Mouse (Mus musculus) megakaryocyte, embryonic 14.5 days (primary cell): ENCODE data around the gene Cog5.

Source experiments
- FLI1 ChIP-seq: IDR thresholded peaks from 2 replicates; pipeline ENCODE4 v1.6.1; 2012; ENCODE audit warnings: low read length, inconsistent platforms, mixed read lengths
- GATA1 ChIP-seq: IDR thresholded peaks from 3 replicates; pipeline ENCODE4 v1.6.1; 2012; ENCODE audit warnings: mixed read lengths, low read length, inconsistent platforms, borderline replicate concordance

GRCm38 (mm10) chr12:31938391-31938997 lies 283.8 kb downstream of the Cog5 start:
- TF ChIP-seq FLI1, result no peak
- no peak for TF ChIP-seq GATA1
